Mouse (Mus musculus) stomach, postnatal 0 days (tissue): ENCODE data around the gene Med17. TPM values are rescaled to one million over a fixed set of nuclear protein-coding genes. Genes with fewer than 3 reads are reported as not detected.
"Not testable (repeated sequence)": the region's sequence is repeated elsewhere in the genome, so short reads cannot be mapped to it uniquely, and the experiment has no call there.

Experiments used
- ATAC-seq: fragments of 200-750 bp; cut with Nextera tagmentation; 2 replicates; pipeline ENCODE4 v1.8.0; 2017; ENCODE audit not compliant: low FRiP score, low TSS enrichment
- DNase-seq: peaks from one replicate; pipeline ENCODE4 v3.0.0-alpha.2; 2016; ENCODE audit warnings: low spot score
- H3K27ac ChIP-seq: fragments of 300-500 bp; sonication (generic); replicated peaks from 2 replicates; pipeline ENCODE4 v1.5.1; 2014; ENCODE audit warnings: mild to moderate bottlenecking, control low read depth
- H3K27me3 ChIP-seq: fragments of 300-500 bp; sonication (generic); 2 replicates; pipeline ENCODE4 v1.6.1; 2014; ENCODE audit warnings: low read length; ENCODE audit not compliant: control insufficient read depth, insufficient read depth
- H3K36me3 ChIP-seq: fragments of 300-500 bp; sonication (generic); 2 replicates; pipeline ENCODE4 v1.6.1; 2014; ENCODE audit warnings: low read length, mixed read lengths; ENCODE audit not compliant: control insufficient read depth, insufficient read depth
- H3K4me1 ChIP-seq: fragments of 300-500 bp; sonication (generic); replicated peaks from 2 replicates; pipeline ENCODE4 v1.6.1; 2014; ENCODE audit warnings: antibody characterized with exemption; ENCODE audit not compliant: control insufficient read depth, insufficient read depth
- H3K4me2 ChIP-seq: fragments of 300-500 bp; sonication (generic); replicated peaks from 2 replicates; pipeline ENCODE4 v1.6.1; 2014; ENCODE audit warnings: low read depth, mild to moderate bottlenecking, control low read depth, moderate library complexity
- H3K4me3 ChIP-seq: fragments of 300-500 bp; sonication (generic); 2 replicates; pipeline ENCODE4 v1.5.1; 2014; ENCODE audit warnings: low read depth, low read length, control low read depth
- H3K9ac ChIP-seq: fragments of 300-500 bp; sonication (generic); 2 replicates; pipeline ENCODE4 v1.6.1; 2014; ENCODE audit warnings: mild to moderate bottlenecking, low read length, control low read depth, mixed read lengths
- H3K9me3 ChIP-seq: fragments of 300-500 bp; sonication (generic); 2 replicates; pipeline ENCODE4 v1.6.1; 2016; ENCODE audit warnings: low read length; ENCODE audit not compliant: control insufficient read depth
- CTCF ChIP-seq: IDR thresholded peaks from 2 replicates; pipeline ENCODE4 v1.5.1; 2016; ENCODE audit warnings: antibody characterized with exemption, low read depth, mild to moderate bottlenecking, moderate library complexity
- EP300 ChIP-seq: optimal IDR thresholded peaks from 2 replicates; pipeline ENCODE3; 2016; ENCODE audit warnings: antibody characterized with exemption
- WGBS: fragments of 180-500 bp; shearing (Covaris S2); extraction: QIAGEN DNeasy Blood & Tissue Kit; methylation state at CpG from one replicate; pipeline ENCODE4 v1.1.7; 2014; 5-methylcytosine and 5-hydroxymethylcytosine counted together
- polyA plus RNA-seq: library from polyadenylated mRNA; unstranded; fragments of >200 nt; fragmentation: Nextera tagmentation; extraction: Ambion mirVana; gene quantifications from 2 replicates; pipeline ENCODE4 v1.2.1, GENCODE M21; 2015

Gene Med17
- polyA plus RNA-seq, 1 experiment from 2014 or later = 20.0 TPM

- no peak for DNase-seq
Observed at GRCm38 (mm10) chr9:15306398-15307119, 26.8 kb upstream of the Med17 start, which contains the start of gene 4931406C07Rik. Gene 4931406C07Rik (minus strand): TSS chr9:15306448.

DNA sequence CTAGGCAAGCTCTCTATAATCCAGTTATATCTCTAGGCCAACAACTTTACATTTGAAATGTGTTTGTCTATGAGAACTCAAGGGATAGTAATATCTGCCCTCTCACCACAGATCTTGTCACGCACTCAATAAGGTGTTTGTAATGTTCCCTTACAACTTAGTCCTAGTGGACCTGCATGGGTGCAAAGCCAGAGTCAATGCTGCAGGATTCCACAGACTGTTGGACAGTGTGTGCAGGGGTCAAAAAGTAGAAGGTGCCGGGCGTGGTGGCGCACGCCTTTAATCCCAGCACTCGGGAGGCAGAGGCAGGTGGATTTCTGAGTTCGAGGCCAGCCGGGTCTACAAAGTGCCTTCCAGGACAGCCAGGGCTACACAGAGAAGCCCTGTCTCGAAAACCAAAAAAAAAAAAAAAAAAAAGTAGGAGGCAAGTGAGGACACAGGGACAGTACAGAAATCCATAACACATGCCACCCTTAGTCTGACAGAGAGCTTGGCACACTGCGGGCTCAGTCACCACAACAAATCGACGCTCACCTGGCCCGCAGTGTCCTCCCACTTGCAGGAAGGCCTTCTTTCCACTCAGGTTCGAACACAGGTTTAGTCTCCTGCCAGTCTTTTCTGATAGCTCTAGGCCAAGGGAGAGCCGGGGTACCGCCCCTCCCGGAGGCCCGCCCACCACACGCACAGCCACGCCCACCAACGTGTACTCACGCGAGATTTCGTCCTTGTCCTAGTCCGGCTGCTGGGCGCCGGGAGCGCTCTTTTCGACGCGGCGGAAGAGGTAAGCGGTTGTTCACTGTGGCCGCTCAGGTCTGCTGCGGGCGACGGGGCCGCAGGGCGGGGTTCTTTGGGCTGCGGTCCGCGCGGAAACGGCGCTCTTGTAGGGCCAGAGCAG lies 26.0 kb upstream of the Med17 start, which contains the start of gene Taf1d:
Taf1d (plus strand) TSS at position 712 of the 895 bp plus-strand sequence.
- H3K4me3 ChIP-seq = peak within 1 kb of the TSS; percentile 86
- WGBS = 12% methylated on average over 42 of the region's 45 CpGs
- TF ChIP-seq EP300 = peak; percentile 83
- no peak for TF ChIP-seq CTCF

More at GRCm38 (mm10) chr9:15306398-15307119, 26.8 kb upstream of the Med17 start, which contains the start of gene 4931406C07Rik:
- Histone ChIP-seq H3K4me2 (peak within 1 kb of the TSS; percentile 76), H3K4me1 (0 out of 2 replicates have a peak, but pooled peaks cover 3% of the 10 kb centered on the region), H3K9me3 (no peaks in the 10 kb centered on the region), H3K27ac (peak within 1 kb of the TSS; percentile 95), H3K4me3 (peak within 1 kb of the TSS; percentile 86), H3K9ac (peak within 1 kb of the TSS; percentile 98), H3K36me3 (peaks cover 10% of the 10 kb centered on the region), H3K27me3 (no peaks in the 10 kb centered on the region)
- TF ChIP-seq EP300 (no peak), CTCF (no peak)
- under 1% methylated on average over 35 of the region's 35 CpGs for WGBS
- no peak; the same call in 1 of the 2 replicates for ATAC-seq

GRCm38 (mm10) chr9:15302881-15303280 lies 23.1 kb upstream of the Med17 start:
- H3K27me3 ChIP-seq = no peaks in the 10 kb centered on the region
- H3K4me2 ChIP-seq = no peak overlapping the region
- no peak overlapping the region for H3K9ac ChIP-seq
- no peaks in the 10 kb centered on the region for H3K4me1 ChIP-seq
- no peaks in the 10 kb centered on the region for H3K9me3 ChIP-seq
- no peak overlapping the region for H3K4me3 ChIP-seq
- ATAC-seq = no peak
- 76% methylated on average over 2 of the region's 2 CpGs for WGBS
- TF ChIP-seq EP300 (no peak), CTCF (no peak)
- no peak for DNase-seq
- H3K36me3 ChIP-seq = no peaks in the 10 kb centered on the region
- no peak overlapping the region for H3K27ac ChIP-seq

More for the DNA sequence above, 26.0 kb upstream of the Med17 start, which contains the start of gene Taf1d:
- DNase-seq (peak; percentile 97), ATAC-seq (peak; percentile 97)
- H3K27ac ChIP-seq = peak within 1 kb of the TSS; percentile 95
- 0 out of 2 replicates have a peak, but pooled peaks cover 3% of the 10 kb centered on the region for H3K4me1 ChIP-seq
- H3K36me3 ChIP-seq = peaks cover 10% of the 10 kb centered on the region
- peak within 1 kb of the TSS; percentile 98 for H3K9ac ChIP-seq
- H3K9me3 ChIP-seq = no peaks in the 10 kb centered on the region
- no peaks in the 10 kb centered on the region for H3K27me3 ChIP-seq
- peak within 1 kb of the TSS; percentile 76 for H3K4me2 ChIP-seq

GRCm38 (mm10) chr9:15302006-15302405 lies 22.3 kb upstream of the Med17 start:
- WGBS = 74% methylated on average over 6 of the region's 6 CpGs
- peak overlapping the region; percentile 53; the same call in 1 of the 2 replicates for H3K27ac ChIP-seq
- H3K4me2 ChIP-seq, H3K9me3 ChIP-seq, H3K4me1 ChIP-seq, H3K9ac ChIP-seq, ATAC-seq, DNase-seq, H3K4me3 ChIP-seq, H3K36me3 ChIP-seq, H3K27me3 ChIP-seq: not testable (repeated sequence)
- peak; percentile 53 for TF ChIP-seq CTCF

GRCm38 (mm10) chr9:15301399-15301798 lies 21.7 kb upstream of the Med17 start:
- DNase-seq (peak; percentile 68), ATAC-seq (peak; percentile 81)
- H3K4me1 ChIP-seq = no peaks in the 10 kb centered on the region
- H3K4me3 ChIP-seq = no peak overlapping the region
- H3K36me3 ChIP-seq = no peaks in the 10 kb centered on the region
- no peak overlapping the region for H3K9ac ChIP-seq
- H3K27ac ChIP-seq = peak overlapping the region; percentile 53
- H3K27me3 ChIP-seq = no peaks in the 10 kb centered on the region
- no peaks in the 10 kb centered on the region for H3K9me3 ChIP-seq
- 14% methylated on average over 6 of the region's 6 CpGs for WGBS
- H3K4me2 ChIP-seq = peak overlapping the region; percentile 5; the same call in 1 of the 2 replicates
- TF ChIP-seq EP300 = no peak
- TF ChIP-seq CTCF = no peak
